Mouse (Mus musculus) left cerebral cortex, adult 18-20 months (tissue): ENCODE data around the gene Shh. TPM values are rescaled to one million over a fixed set of nuclear protein-coding genes. Genes with fewer than 3 reads are reported as not detected.

Experiments used
- DNase-seq, 2 experiments: peaks; one replicate each; pipeline ENCODE4 v3.0.0; 2021 to 2022; ENCODE audit warnings: low spot score in 2 of 2, mixed read lengths in 1 of 2
- total RNA-seq, 2 experiments: library from RNA; stranded (reverse); gene quantifications; 2 replicates each; pipeline ENCODE4 v1.2.3; 2021

Shh gene
- total RNA-seq, 2 experiments from 2014 or later: 2.8 to 3.7 TPM

GRCm38 (mm10) chr5:28459456-28460225 is 7.4 kb downstream of the Shh start:
- DNase-seq: no peak

GRCm38 (mm10) chr5:28458821-28459240 is 8.2 kb downstream of the Shh start:
- DNase-seq: no peak

GRCm38 (mm10) chr5:28457921-28458641 is 9.0 kb downstream of the Shh start:
- DNase-seq: peak in 1 of 2 experiments; percentile 11

GRCm38 (mm10) chr5:28456366-28456765 is 10.7 kb downstream of the Shh start:
- DNase-seq: peak in 1 of 2 experiments; percentile 1

- DNase-seq: peak in 1 of 2 experiments; percentile 0
Observed at GRCm38 (mm10) chr5:28455721-28456120, 11.3 kb downstream of the Shh start.

GRCm38 (mm10) chr5:28454546-28454945 is 12.5 kb downstream of the Shh start:
- DNase-seq: peak in 1 of 2 experiments; percentile 0

- DNase-seq: no peak
Observed at GRCm38 (mm10) chr5:28453523-28453922, 13.5 kb downstream of the Shh start.

- peak in 1 of 2 experiments; percentile 0 for DNase-seq
Observed at GRCm38 (mm10) chr5:28453086-28453485, 14.0 kb downstream of the Shh start.

GRCm38 (mm10) chr5:28451053-28451638 is 15.9 kb downstream of the Shh start:
- peak; percentile 89 to 94 for DNase-seq

- no peak for DNase-seq
Observed at GRCm38 (mm10) chr5:28450126-28450890, 16.7 kb downstream of the Shh start.

- DNase-seq: peak in 1 of 2 experiments; percentile 0
Observed at GRCm38 (mm10) chr5:28425926-28426325, 41.1 kb downstream of the Shh start.

GRCm38 (mm10) chr5:28423781-28424180 is 43.3 kb downstream of the Shh start:
- DNase-seq: no peak

GRCm38 (mm10) chr5:28419640-28420265 is 47.3 kb downstream of the Shh start:
- no peak for DNase-seq

GRCm38 (mm10) chr5:28418734-28419133 is 48.3 kb downstream of the Shh start:
- DNase-seq: no peak

- DNase-seq: no peak
Observed at GRCm38 (mm10) chr5:28416029-28416428, 51.0 kb downstream of the Shh start.

- DNase-seq: no peak
Observed at GRCm38 (mm10) chr5:28414076-28414475, 53.0 kb downstream of the Shh start.

- no peak for DNase-seq
Observed at GRCm38 (mm10) chr5:28413533-28413932, 53.5 kb downstream of the Shh start.

GRCm38 (mm10) chr5:28412006-28412685 is 54.9 kb downstream of the Shh start:
- no peak for DNase-seq
